Mouse (Mus musculus) E14TG2a.4 (cell line): ENCODE data around the gene Rbm11.

Source experiments
- CTCF ChIP-seq: conservative IDR thresholded peaks from 2 replicates; pipeline ENCODE4 v1.5.1; 2014; ENCODE audit warnings: low read length
- NANOG ChIP-seq: IDR thresholded peaks from 2 replicates; pipeline ENCODE4 v1.6.1; 2014; ENCODE audit warnings: borderline replicate concordance, low read length, mixed read lengths

GRCm38 (mm10) chr16:75582279-75582678 is 10.4 kb upstream of the Rbm11 start:
- TF ChIP-seq CTCF (no peak), NANOG (no peak)
